Mouse (Mus musculus) lung, postnatal 0 days (tissue): Measurements from ENCODE around the gene Pex3. TPM values are rescaled to one million over a fixed set of nuclear protein-coding genes. Genes with fewer than 3 reads are reported as not detected.

Experiments
- ATAC-seq: fragments of 200-750 bp; cut with Nextera tagmentation; 2 replicates; pipeline ENCODE4 v1.8.0; 2017; ENCODE audit warnings: moderate library complexity
- DNase-seq: peaks from one replicate; pipeline ENCODE4 v3.0.0-alpha.2; 2016; ENCODE audit warnings: low spot score
- H3K27ac ChIP-seq: fragments of 300-500 bp; sonication (generic); 2 replicates; pipeline ENCODE4 v1.5.1; 2014; ENCODE audit warnings: antibody characterized with exemption, mild to moderate bottlenecking, low read length, mixed read lengths
- H3K27me3 ChIP-seq: fragments of 300-500 bp; sonication (generic); replicated peaks from 2 replicates; pipeline ENCODE4 v1.6.1; 2014; ENCODE audit warnings: low read length, mixed read lengths; ENCODE audit not compliant: insufficient read depth
- H3K36me3 ChIP-seq: fragments of 300-500 bp; sonication (generic); 2 replicates; pipeline ENCODE4 v1.6.1; 2014; ENCODE audit warnings: low read length, mixed read lengths; ENCODE audit not compliant: insufficient read depth
- H3K4me1 ChIP-seq: fragments of 300-500 bp; sonication (generic); 2 replicates; pipeline ENCODE4 v1.6.1; 2014; ENCODE audit warnings: antibody characterized with exemption, low read depth, low read length, mixed read lengths; ENCODE audit not compliant: insufficient read depth
- H3K4me2 ChIP-seq: fragments of 300-500 bp; sonication (generic); replicated peaks from 2 replicates; pipeline ENCODE4 v1.6.1; 2014; ENCODE audit warnings: low read depth, mild to moderate bottlenecking, low read length, moderate library complexity, mixed read lengths
- H3K4me3 ChIP-seq: fragments of 300-500 bp; sonication (generic); 2 replicates; pipeline ENCODE4 v1.5.1; 2014; ENCODE audit warnings: low read depth, low read length
- H3K9ac ChIP-seq: fragments of 300-500 bp; sonication (generic); replicated peaks from 2 replicates; pipeline ENCODE4 v1.6.1; 2014; ENCODE audit warnings: low read depth, mild to moderate bottlenecking
- H3K9me3 ChIP-seq: fragments of 300-500 bp; sonication (generic); 2 replicates; pipeline ENCODE4 v1.6.1; 2016; ENCODE audit warnings: low read length, mixed read lengths
- CTCF ChIP-seq: IDR thresholded peaks from 2 replicates; pipeline ENCODE4 v1.5.1; 2016; ENCODE audit warnings: antibody characterized with exemption, mild to moderate bottlenecking
- EP300 ChIP-seq: IDR thresholded peaks from 2 replicates; pipeline ENCODE4 v1.6.1; 2016; ENCODE audit warnings: antibody characterized with exemption, mild to moderate bottlenecking, control low read depth
- WGBS: fragments of 180-500 bp; shearing (Covaris S2); extraction: QIAGEN DNeasy Blood & Tissue Kit; methylation state at CpG from one replicate; pipeline ENCODE4 v1.1.7; 2014; 5-methylcytosine and 5-hydroxymethylcytosine counted together
- polyA plus RNA-seq: library from polyadenylated mRNA; unstranded; fragments of >200 nt; fragmentation: Nextera tagmentation; extraction: Ambion mirVana; gene quantifications from 2 replicates; pipeline ENCODE4 v1.2.1, GENCODE M21; 2015

Pex3 gene
- polyA plus RNA-seq, 1 experiment from 2014 or later = 26.9 TPM

DNA sequence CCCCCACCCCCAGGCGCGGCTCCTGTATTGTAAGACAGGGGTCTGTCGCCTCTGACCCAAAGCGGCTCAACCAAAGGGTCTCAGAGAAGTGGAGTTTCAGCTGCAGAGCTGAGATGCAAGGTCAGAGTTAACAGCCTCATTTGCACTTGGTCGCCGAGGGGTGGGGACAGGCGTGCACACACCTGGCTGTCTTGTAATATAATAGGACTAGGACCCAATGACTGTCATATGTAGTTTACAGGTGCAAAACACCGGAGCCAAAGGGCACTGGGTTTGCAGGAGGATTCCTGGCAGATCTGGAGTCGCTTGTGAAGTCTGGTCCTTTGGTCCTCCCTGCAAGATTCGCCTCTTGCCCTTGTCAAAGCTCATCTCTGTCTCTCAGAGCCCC, 78.4 kb downstream of the Pex3 start:
- H3K36me3 ChIP-seq = no peaks in the 10 kb centered on the region
- no peak overlapping the region for H3K27ac ChIP-seq
- no peak overlapping the region; the same call in 1 of the 2 replicates for H3K9ac ChIP-seq
- TF ChIP-seq CTCF (no peak), EP300 (no peak)
- peak; percentile 15; the same call in 1 of the 2 replicates for ATAC-seq
- 5% methylated on average over 10 of the region's 10 CpGs for WGBS
- DNase-seq = no peak
- H3K4me2 ChIP-seq = peak overlapping the region; percentile 100
- H3K4me3 ChIP-seq = peak overlapping the region; percentile 60
- 0 out of 2 replicates have a peak, but pooled peaks cover 11% of the 10 kb centered on the region for H3K27me3 ChIP-seq
- H3K9me3 ChIP-seq = no peaks in the 10 kb centered on the region
- H3K4me1 ChIP-seq = no peaks in the 10 kb centered on the region

Other genes with a start within 250 kb of the Pex3 start
- gene Phactr2, start 78.7 kb downstream of the Pex3 start, polyA plus RNA-seq = 24.7 and 32.3 TPM in 2 replicates
- 95.6 and 103 TPM in 2 replicates for gene Fuca2, start 53.6 kb downstream of the Pex3 start, polyA plus RNA-seq
- gene Adat2, start 248 bp downstream of the Pex3 start, polyA plus RNA-seq = 2.9 and 3.4 TPM in 2 replicates